Mouse (Mus musculus): Measurements from ENCODE around the gene Chst14.

- no peak for TF ChIP-seq CTCF (IDR thresholded peaks at IDR 0.05; ENCODE audit: borderline replicate concordance, extremely low read depth, insufficient read depth, insufficient read length)
- no peak for TF ChIP-seq POLR2A (IDR thresholded peaks at IDR 0.05; ENCODE audit: borderline replicate concordance, extremely low read depth, insufficient read depth, insufficient read length, poor library complexity, severe bottlenecking)
Measured at GRCm38 (mm10) chr2:118910605-118911278, 15.6 kb upstream of the Chst14 start.

Measured in brain, embryonic 14.5 days (tissue).